Mouse (Mus musculus): ENCODE results near the gene Jsrp1.

DNA sequence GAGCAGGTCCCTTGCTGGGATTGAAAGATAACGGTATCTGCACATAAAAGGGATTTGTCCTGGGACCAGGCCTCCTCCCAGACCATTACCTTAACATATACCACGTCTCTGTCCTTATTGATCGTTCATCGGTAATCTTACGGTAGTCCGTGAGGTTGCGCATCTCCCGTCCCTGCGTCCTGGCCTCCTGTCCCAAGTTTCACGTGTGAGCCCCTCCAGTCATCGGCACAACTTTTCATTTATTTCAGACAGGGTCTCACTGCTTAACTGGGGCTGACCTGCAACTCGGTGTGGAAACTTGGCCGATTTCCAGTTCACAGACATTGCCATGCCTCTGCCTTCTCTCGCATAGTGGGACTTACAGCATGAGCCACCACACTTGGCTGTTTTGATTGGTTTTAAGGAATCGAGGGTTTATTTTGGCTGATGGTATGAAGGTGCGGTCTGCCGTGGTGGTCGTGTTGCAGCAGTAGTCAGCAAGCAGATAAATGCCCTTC is 14.2 kb downstream of the Jsrp1 start:
- TF ChIP-seq CTCF (IDR thresholded peaks at IDR 0.05; ENCODE audit: borderline replicate concordance, control insufficient read depth, extremely low read depth, insufficient read depth, low read length, poor library complexity), result no peak
- no peak for TF ChIP-seq POLR2A (IDR thresholded peaks at IDR 0.05; ENCODE audit: control insufficient read depth, extremely low read depth, insufficient read depth, low read length, poor library complexity)
